Mouse (Mus musculus) MEL (cell line): ENCODE results near the gene Ilvbl.

Source experiments
- CHD2 ChIP-seq: IDR thresholded peaks from 2 replicates; pipeline ENCODE4 v1.6.1; 2011; ENCODE audit warnings: low read length, improper control_type of control experiment
- CTCF ChIP-seq, 3 experiments: IDR thresholded peaks in 2 of 3; conservative IDR thresholded peaks in 1 of 3; 2 replicates each; pipeline ENCODE4 v1.5.1; 2011 to 2012; ENCODE audit warnings: low read length in 3 of 3, low read depth in 2 of 3, mild to moderate bottlenecking in 2 of 3, improper control_type of control experiment in 1 of 3, inconsistent platforms in 1 of 3, mixed read lengths in 1 of 3, moderate library complexity in 1 of 3; ENCODE audit not compliant: control insufficient read depth in 1 of 3, insufficient read depth in 1 of 3, poor library complexity in 1 of 3, severe bottlenecking in 1 of 3
- HCFC1 ChIP-seq: IDR thresholded peaks from 2 replicates; pipeline ENCODE4 v1.6.1; 2012; ENCODE audit warnings: low read depth, mild to moderate bottlenecking, inconsistent platforms, low read length, improper control_type of control experiment, moderate library complexity

DNA sequence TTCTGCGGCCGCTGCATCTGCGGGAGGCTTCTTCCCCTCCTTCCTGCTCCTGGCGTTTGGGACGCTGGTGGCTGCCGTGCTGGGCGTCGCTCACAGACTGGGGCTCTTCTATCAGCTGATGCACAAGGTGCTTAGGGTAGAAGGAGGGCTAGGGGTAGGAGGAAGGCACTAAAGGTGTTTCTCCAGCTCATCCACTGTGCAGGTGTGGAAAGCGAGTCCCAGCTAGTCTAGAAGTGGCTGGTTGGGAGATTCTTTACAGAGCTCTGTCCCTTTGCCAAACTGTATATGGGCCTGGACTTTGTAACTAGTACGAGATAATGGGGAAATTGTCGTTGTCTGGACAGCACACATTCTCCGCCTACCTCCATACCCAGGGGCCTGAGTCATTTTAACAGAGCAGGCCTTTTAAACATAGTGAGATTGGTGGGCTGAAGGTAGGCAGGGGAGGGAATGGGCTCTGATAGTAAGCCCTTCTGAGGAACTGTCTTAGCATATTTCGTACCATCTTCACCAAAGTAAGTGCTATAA is 1.0 kb downstream of the Ilvbl start:
- TF ChIP-seq HCFC1 (no peak), CTCF (IDR thresholded peaks at IDR 0.05 in 2 of 3, conservative IDR thresholded peaks at IDR 0.05 in 1 of 3; ENCODE audit: control insufficient read depth in 1 of 3, insufficient read depth in 1 of 3, low read depth in 2 of 3, low read length in 3 of 3, poor library complexity in 1 of 3, severe bottlenecking in 1 of 3) (no peak), CHD2 (no peak)
